Mouse (Mus musculus) splenic B cell, adult 2 months (primary cell): ENCODE data around the gene Lhfp.

Source experiments
- DNase-seq: peaks from one replicate; pipeline ENCODE4 v3.0.0-alpha.2; 2011; ENCODE audit warnings: low read depth, low spot score
- H3K27me3 ChIP-seq: 2 replicates; pipeline ENCODE4 v1.6.1; 2012; ENCODE audit warnings: mild to moderate bottlenecking, low read length, moderate library complexity, mixed read lengths; ENCODE audit not compliant: control insufficient read depth, poor library complexity, insufficient read depth, severe bottlenecking
- H3K36me3 ChIP-seq: 2 replicates; pipeline ENCODE4 v1.6.1; 2012; ENCODE audit warnings: mild to moderate bottlenecking, low read length, moderate library complexity, mixed read lengths; ENCODE audit not compliant: control insufficient read depth, poor library complexity, insufficient read depth, severe bottlenecking

The Lhfp gene

GRCm38 (mm10) chr3:53059959-53060358, 18.6 kb downstream of the Lhfp start:
- no peak for DNase-seq
- Histone ChIP-seq H3K36me3 (no peaks in the 10 kb centered on the region), H3K27me3 (no peaks in the 10 kb centered on the region; the same call in 1 of the 2 replicates)

- no peak for DNase-seq
- no peaks in the 10 kb centered on the region for H3K36me3 ChIP-seq
- no peaks in the 10 kb centered on the region for H3K27me3 ChIP-seq
Measured at GRCm38 (mm10) chr3:53063423-53064147, 22.3 kb downstream of the Lhfp start.

- no peak for DNase-seq
Measured at GRCm38 (mm10) chr3:53065267-53066094, 24.2 kb downstream of the Lhfp start.

GRCm38 (mm10) chr3:53066095-53066372, 24.7 kb downstream of the Lhfp start:
- no peak for DNase-seq
- H3K36me3 ChIP-seq = no peaks in the 10 kb centered on the region

More at GRCm38 (mm10) chr3:53065267-53066094, 24.2 kb downstream of the Lhfp start:
- no peaks in the 10 kb centered on the region for H3K27me3 ChIP-seq
- H3K36me3 ChIP-seq = no peaks in the 10 kb centered on the region

GRCm38 (mm10) chr3:53068399-53068798, 27.1 kb downstream of the Lhfp start:
- Histone ChIP-seq H3K27me3 (no peaks in the 10 kb centered on the region), H3K36me3 (no peaks in the 10 kb centered on the region)
- no peak for DNase-seq

More at GRCm38 (mm10) chr3:53066095-53066372, 24.7 kb downstream of the Lhfp start:
- H3K27me3 ChIP-seq = no peaks in the 10 kb centered on the region

GRCm38 (mm10) chr3:53074264-53074663, 32.9 kb downstream of the Lhfp start:
- DNase-seq = no peak
- no peaks in the 10 kb centered on the region for H3K27me3 ChIP-seq
- no peaks in the 10 kb centered on the region for H3K36me3 ChIP-seq

- H3K27me3 ChIP-seq = no peaks in the 10 kb centered on the region
Measured at GRCm38 (mm10) chr3:53074761-53075160, 33.4 kb downstream of the Lhfp start.

GRCm38 (mm10) chr3:53080286-53080685, 39.0 kb downstream of the Lhfp start:
- DNase-seq = no peak
- H3K27me3 ChIP-seq = no peaks in the 10 kb centered on the region
- H3K36me3 ChIP-seq = no peaks in the 10 kb centered on the region

More at GRCm38 (mm10) chr3:53074761-53075160, 33.4 kb downstream of the Lhfp start:
- no peaks in the 10 kb centered on the region for H3K36me3 ChIP-seq
- no peak for DNase-seq

- DNase-seq = no peak
- no peaks in the 10 kb centered on the region for H3K36me3 ChIP-seq
Measured at GRCm38 (mm10) chr3:53080710-53081109, 39.4 kb downstream of the Lhfp start.

GRCm38 (mm10) chr3:53083717-53084116, 42.4 kb downstream of the Lhfp start:
- DNase-seq = no peak
- no peaks in the 10 kb centered on the region for H3K27me3 ChIP-seq

More at GRCm38 (mm10) chr3:53080710-53081109, 39.4 kb downstream of the Lhfp start:
- no peaks in the 10 kb centered on the region for H3K27me3 ChIP-seq

GRCm38 (mm10) chr3:53084806-53085205, 43.5 kb downstream of the Lhfp start:
- DNase-seq = no peak
- no peaks in the 10 kb centered on the region for H3K36me3 ChIP-seq
- H3K27me3 ChIP-seq = no peaks in the 10 kb centered on the region

More at GRCm38 (mm10) chr3:53083717-53084116, 42.4 kb downstream of the Lhfp start:
- H3K36me3 ChIP-seq = no peaks in the 10 kb centered on the region

GRCm38 (mm10) chr3:53086481-53087155, 45.3 kb downstream of the Lhfp start:
- Histone ChIP-seq H3K27me3 (no peaks in the 10 kb centered on the region), H3K36me3 (no peaks in the 10 kb centered on the region)
- DNase-seq = no peak

- H3K36me3 ChIP-seq = no peaks in the 10 kb centered on the region
- no peak for DNase-seq
- no peaks in the 10 kb centered on the region for H3K27me3 ChIP-seq
Measured at GRCm38 (mm10) chr3:53087156-53087805, 46.0 kb downstream of the Lhfp start.

- no peak for DNase-seq
- Histone ChIP-seq H3K36me3 (no peaks in the 10 kb centered on the region), H3K27me3 (no peaks in the 10 kb centered on the region)
Measured at GRCm38 (mm10) chr3:53089921-53090320, 48.6 kb downstream of the Lhfp start.
